Mouse (Mus musculus) hindbrain, embryonic 12.5 days (tissue): Measurements from ENCODE around the gene Dact3. TPM values are rescaled to one million over a fixed set of nuclear protein-coding genes. Genes with fewer than 3 reads are reported as not detected.

Experiments
- polyA plus RNA-seq: library from polyadenylated mRNA; unstranded; fragments of >200 nt; fragmentation: Nextera tagmentation; extraction: Ambion mirVana; gene quantifications from 2 replicates; pipeline ENCODE4 v1.2.1, GENCODE M21; 2016

The Dact3 gene
- polyA plus RNA-seq, 1 experiment from 2014 or later, result 9.0 TPM

Other genes with a start within 250 kb of the Dact3 start
- gene Ceacam15, start 199.6 kb upstream of the Dact3 start, polyA plus RNA-seq, result not detected in 2 replicates
- gene Ceacam9, start 153.4 kb upstream of the Dact3 start, polyA plus RNA-seq, result not detected in 2 replicates
- 262 and 292 TPM in 2 replicates for gene Ap2s1, start 136.9 kb upstream of the Dact3 start, polyA plus RNA-seq
- gene Slc1a5, start 94.0 kb upstream of the Dact3 start, polyA plus RNA-seq, result 20.2 and 20.5 TPM in 2 replicates
- 180 and 183 TPM in 2 replicates for gene Strn4, start 59.4 kb upstream of the Dact3 start, polyA plus RNA-seq
- gene Fkrp, start 58.6 kb upstream of the Dact3 start, polyA plus RNA-seq, result 38.7 and 39.1 TPM in 2 replicates
- 8.8 and 9.3 TPM in 2 replicates for gene Prkd2, start 32.4 kb upstream of the Dact3 start, polyA plus RNA-seq
- gene Gng8, start 16.5 kb downstream of the Dact3 start, polyA plus RNA-seq, result 12.1 and 13.6 TPM in 2 replicates
- gene Ptgir, start 31.2 kb downstream of the Dact3 start, polyA plus RNA-seq, result 1.6 and 2.1 TPM in 2 replicates
- 185 and 210 TPM in 2 replicates for gene Calm3, start 48.8 kb downstream of the Dact3 start, polyA plus RNA-seq
- gene Pnmal2, start 69.4 kb downstream of the Dact3 start, polyA plus RNA-seq, result 55.6 and 60.3 TPM in 2 replicates
- 24.0 and 27.3 TPM in 2 replicates for gene Pnmal1, start 84.4 kb downstream of the Dact3 start, polyA plus RNA-seq
- 1.0 and 1.7 TPM in 2 replicates for gene Gm42372, start 107.8 kb downstream of the Dact3 start, polyA plus RNA-seq
- gene Ccdc8, start 117.4 kb downstream of the Dact3 start, polyA plus RNA-seq, result 9.2 and 10.4 TPM in 2 replicates
- gene Ppp5c, start 152.6 kb downstream of the Dact3 start, polyA plus RNA-seq, result 101 and 102 TPM in 2 replicates
- gene Hif3a, start 187.1 kb downstream of the Dact3 start, polyA plus RNA-seq, result 7.9 and 9.5 TPM in 2 replicates
- 0.26 and 0.36 TPM in 2 replicates for gene Psg16, start 198.7 kb downstream of the Dact3 start, polyA plus RNA-seq